Mouse (Mus musculus): ENCODE measurements at regions not wholly inside any gene's neighbourhood (a gene's known extent, or its start where the extent isn't known, plus 50 kb on each side); places are given as distances from the start of the nearest gene placed in this dataset.

GRCm38 (mm10) chr1:185091816-185092558 is 92.6 kb upstream of the Mark1 start:
- TF ChIP-seq CTCF (IDR thresholded peaks at IDR 0.05; ENCODE audit: extremely low read depth, insufficient read depth, low read length) (no peak), POLR2A (IDR thresholded peaks at IDR 0.05; ENCODE audit: extremely low read depth, insufficient read depth, low read length) (no peak)

All from cortical plate, adult 2 months (tissue).